Mouse (Mus musculus) bone marrow, adult 2 months (tissue): ENCODE data around the gene Wdr54.

Experiments used
- CTCF ChIP-seq: fragments of 200-500 bp; IDR thresholded peaks from 2 replicates; pipeline ENCODE4 v1.5.1; 2011; ENCODE audit warnings: low read length, control low read depth; ENCODE audit not compliant: control insufficient read depth, insufficient read depth
- POLR2A ChIP-seq: fragments of 200-500 bp; IDR thresholded peaks from 2 replicates; pipeline ENCODE4 v1.6.1; 2011; ENCODE audit warnings: low read depth, mild to moderate bottlenecking, control low read depth, low read length, borderline replicate concordance; ENCODE audit not compliant: control insufficient read depth

- TF ChIP-seq POLR2A: no peak
- no peak for TF ChIP-seq CTCF
These were observed 19.8 kb upstream of the Wdr54 start for GRCm38 (mm10) chr6:83175996-83176395.
